Mouse (Mus musculus) heart, embryonic 14.5 days (tissue): ENCODE results near the gene Npepps. TPM values are rescaled to one million over a fixed set of nuclear protein-coding genes. Genes with fewer than 3 reads are reported as not detected.

ENCODE experiments used
- ATAC-seq: fragments of 200-750 bp; cut with Nextera tagmentation; 2 replicates; pipeline ENCODE4 v1.8.0; 2017; ENCODE audit warnings: low read depth, moderate TSS enrichment; ENCODE audit not compliant: insufficient number of reproducible peaks, insufficient read depth, low FRiP score
- H3K27ac ChIP-seq, 2 experiments: fragments of 200-500 bp in 1 of 2; fragments of 300-500 bp in 1 of 2; sonication (generic) in 1 of 2; replicated peaks in 1 of 2; 2 replicates each; pipeline ENCODE4 v1.5.1; 2012 to 2014; ENCODE audit warnings: low read depth in 2 of 2, low read length in 2 of 2, control low read depth in 1 of 2, mild to moderate bottlenecking in 1 of 2, mixed read lengths in 1 of 2; ENCODE audit not compliant: control insufficient read depth in 1 of 2, insufficient read depth in 1 of 2
- H3K27me3 ChIP-seq: fragments of 300-500 bp; sonication (generic); 2 replicates; pipeline ENCODE4 v1.6.1; 2014; ENCODE audit warnings: mild to moderate bottlenecking, low read length, control low read depth; ENCODE audit not compliant: control insufficient read depth, insufficient read depth
- H3K36me3 ChIP-seq: fragments of 300-500 bp; sonication (generic); 2 replicates; pipeline ENCODE4 v1.6.1; 2014; ENCODE audit warnings: mild to moderate bottlenecking, control low read depth, low read length, mixed read lengths; ENCODE audit not compliant: control insufficient read depth, insufficient read depth
- H3K4me1 ChIP-seq, 2 experiments: fragments of 200-500 bp in 1 of 2; fragments of 300-500 bp in 1 of 2; sonication (generic) in 1 of 2; 2 replicates each; pipeline ENCODE4 v1.6.1; 2012 to 2014; ENCODE audit warnings: low read length in 2 of 2, control low read depth in 1 of 2, mixed read lengths in 1 of 2; ENCODE audit not compliant: control insufficient read depth in 2 of 2, insufficient read depth in 2 of 2
- H3K4me2 ChIP-seq: fragments of 300-500 bp; sonication (generic); 2 replicates; pipeline ENCODE4 v1.6.1; 2014; ENCODE audit warnings: mild to moderate bottlenecking, low read length
- H3K4me3 ChIP-seq, 2 experiments: fragments of 200-500 bp in 1 of 2; fragments of 300-500 bp in 1 of 2; sonication (generic) in 1 of 2; 2 replicates each; pipeline ENCODE4 v1.5.1; 2012 to 2014; ENCODE audit warnings: low read length in 2 of 2, mild to moderate bottlenecking in 2 of 2, control low read depth in 1 of 2, low read depth in 1 of 2, moderate library complexity in 1 of 2; ENCODE audit not compliant: control insufficient read depth in 1 of 2, insufficient read depth in 1 of 2
- H3K9ac ChIP-seq: fragments of 300-500 bp; sonication (generic); 2 replicates; pipeline ENCODE4 v1.6.1; 2014; ENCODE audit warnings: mild to moderate bottlenecking, low read length
- H3K9me3 ChIP-seq: fragments of 300-500 bp; sonication (generic); 2 replicates; pipeline ENCODE4 v1.6.1; 2016; ENCODE audit warnings: low read length, control low read depth; ENCODE audit not compliant: control insufficient read depth
- WGBS: fragments of 180-500 bp; shearing (Covaris S2); extraction: QIAGEN DNeasy Blood & Tissue Kit; methylation state at CpG from one replicate; pipeline ENCODE4 v1.1.7; 2014; 5-methylcytosine and 5-hydroxymethylcytosine counted together
- polyA plus RNA-seq: library from polyadenylated mRNA; unstranded; fragments of >200 nt; fragmentation: Nextera tagmentation; extraction: Ambion mirVana; gene quantifications from 2 replicates; pipeline ENCODE4 v1.2.1, GENCODE M21; 2014

Gene Npepps
- polyA plus RNA-seq, 1 experiment from 2014 or later = 86.9 TPM

DNA sequence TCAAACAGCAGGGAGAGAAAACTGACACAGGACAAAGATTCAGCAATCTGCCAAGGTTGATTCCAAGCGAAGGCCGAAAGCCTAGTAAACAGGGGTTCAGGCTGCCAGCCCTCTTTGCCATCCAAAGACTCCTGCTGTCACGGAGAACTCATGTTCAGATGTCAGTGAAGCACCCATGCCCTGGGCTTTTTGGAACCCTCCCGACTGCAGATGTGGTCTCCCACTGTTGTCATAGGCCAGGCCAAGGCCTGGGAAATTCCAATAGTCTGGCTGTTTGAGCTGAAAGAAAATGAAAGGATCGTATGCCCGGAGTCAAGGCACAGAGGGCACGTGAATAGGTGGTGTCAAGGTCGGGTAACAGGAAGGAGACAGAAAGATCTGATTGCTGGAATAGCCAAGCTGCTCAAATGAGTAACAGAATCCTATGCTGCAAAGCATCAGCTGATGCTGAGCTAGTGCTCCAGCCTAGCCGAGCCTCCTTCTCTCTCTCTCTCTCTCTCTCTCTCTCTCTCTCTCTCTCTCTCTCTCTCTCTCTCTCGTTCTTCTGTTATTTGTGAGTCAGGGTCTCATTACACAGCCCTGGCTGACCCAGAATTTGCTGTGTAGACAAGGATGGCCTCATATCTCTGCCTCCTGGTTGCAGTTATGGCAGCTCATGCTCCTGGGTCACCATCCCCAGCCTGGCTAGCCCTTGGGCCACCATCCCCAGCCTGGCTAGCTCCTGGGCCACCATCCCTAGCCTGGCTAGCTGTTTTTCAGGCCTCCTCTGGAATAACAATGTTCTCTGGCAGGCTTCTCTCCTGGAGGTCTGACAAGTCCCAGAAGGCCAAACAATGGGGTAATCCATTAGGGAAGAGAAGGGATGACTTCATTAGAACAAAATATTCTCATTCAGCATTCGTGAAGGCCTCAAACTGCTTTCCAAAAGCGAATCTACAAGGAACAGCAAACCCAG is 9.1 kb upstream of the Npepps start:
- Histone ChIP-seq H3K36me3 (no peaks in the 10 kb centered on the region), H3K4me3 (no peak overlapping the region), H3K27me3 (no peaks in the 10 kb centered on the region), H3K4me1 (peaks cover 6 to 12% of the 10 kb centered on the region in 2 experiments), H3K27ac (no peak overlapping the region), H3K9ac (no peak overlapping the region; the same call in 1 of the 2 replicates), H3K9me3 (no peaks in the 10 kb centered on the region), H3K4me2 (no peak overlapping the region)
- ATAC-seq = no peak
- WGBS = 54% methylated on average over 12 of the region's 12 CpGs

DNA sequence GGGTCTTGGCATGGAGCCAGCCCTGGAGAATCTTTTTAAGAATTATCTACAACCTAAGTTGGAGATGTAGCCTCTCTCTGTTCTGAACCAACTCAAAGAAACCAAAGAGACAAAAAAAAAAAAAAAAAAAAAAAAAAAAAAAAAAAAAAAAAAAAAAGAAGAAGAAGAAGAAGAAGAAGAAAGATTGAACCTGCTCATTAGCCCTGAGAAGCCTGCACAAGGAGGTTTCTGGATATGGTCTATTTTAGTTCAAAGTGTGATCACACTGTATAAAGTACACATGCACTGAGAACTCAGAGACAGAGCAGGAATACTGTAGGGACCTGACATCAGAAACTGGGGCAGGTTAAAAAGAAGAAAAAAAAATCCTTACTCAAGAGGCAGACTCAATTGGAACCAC is 7.2 kb upstream of the Npepps start:
- Histone ChIP-seq H3K36me3 (no peaks in the 10 kb centered on the region), H3K4me1 (peaks cover 6 to 12% of the 10 kb centered on the region in 2 experiments), H3K27ac (no peak overlapping the region), H3K9me3 (no peaks in the 10 kb centered on the region), H3K27me3 (no peaks in the 10 kb centered on the region), H3K4me2 (no peak overlapping the region), H3K4me3 (no peak overlapping the region), H3K9ac (no peak overlapping the region)
- ATAC-seq = no peak

DNA sequence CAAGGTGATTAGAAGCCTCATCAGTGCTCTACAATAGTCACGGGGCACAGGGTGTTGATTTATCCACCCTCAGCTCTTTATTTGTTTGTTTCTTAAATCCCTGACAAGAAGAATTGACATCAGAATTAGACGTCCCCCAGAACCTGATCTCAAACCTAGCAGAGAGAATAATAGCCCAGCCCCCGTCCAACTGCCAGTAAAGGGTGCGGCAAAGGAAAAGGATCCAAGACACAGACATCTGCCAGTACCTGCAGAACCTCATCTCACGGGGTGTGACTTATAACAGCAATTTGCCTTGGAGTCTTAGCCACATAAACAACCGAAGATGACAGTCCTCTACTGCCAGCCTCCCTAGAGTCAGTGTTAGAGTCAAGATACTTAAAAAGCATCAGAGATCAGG is 6.5 kb upstream of the Npepps start:
- ATAC-seq = no peak
- H3K9ac ChIP-seq = no peak overlapping the region
- no peaks in the 10 kb centered on the region for H3K36me3 ChIP-seq
- WGBS = 59% methylated on average over 6 of the region's 6 CpGs
- no peak overlapping the region for H3K4me3 ChIP-seq
- peaks cover 6 to 12% of the 10 kb centered on the region in 2 experiments for H3K4me1 ChIP-seq
- H3K27me3 ChIP-seq = no peaks in the 10 kb centered on the region
- H3K9me3 ChIP-seq = no peaks in the 10 kb centered on the region
- no peak overlapping the region for H3K4me2 ChIP-seq
- H3K27ac ChIP-seq = no peak overlapping the region

DNA sequence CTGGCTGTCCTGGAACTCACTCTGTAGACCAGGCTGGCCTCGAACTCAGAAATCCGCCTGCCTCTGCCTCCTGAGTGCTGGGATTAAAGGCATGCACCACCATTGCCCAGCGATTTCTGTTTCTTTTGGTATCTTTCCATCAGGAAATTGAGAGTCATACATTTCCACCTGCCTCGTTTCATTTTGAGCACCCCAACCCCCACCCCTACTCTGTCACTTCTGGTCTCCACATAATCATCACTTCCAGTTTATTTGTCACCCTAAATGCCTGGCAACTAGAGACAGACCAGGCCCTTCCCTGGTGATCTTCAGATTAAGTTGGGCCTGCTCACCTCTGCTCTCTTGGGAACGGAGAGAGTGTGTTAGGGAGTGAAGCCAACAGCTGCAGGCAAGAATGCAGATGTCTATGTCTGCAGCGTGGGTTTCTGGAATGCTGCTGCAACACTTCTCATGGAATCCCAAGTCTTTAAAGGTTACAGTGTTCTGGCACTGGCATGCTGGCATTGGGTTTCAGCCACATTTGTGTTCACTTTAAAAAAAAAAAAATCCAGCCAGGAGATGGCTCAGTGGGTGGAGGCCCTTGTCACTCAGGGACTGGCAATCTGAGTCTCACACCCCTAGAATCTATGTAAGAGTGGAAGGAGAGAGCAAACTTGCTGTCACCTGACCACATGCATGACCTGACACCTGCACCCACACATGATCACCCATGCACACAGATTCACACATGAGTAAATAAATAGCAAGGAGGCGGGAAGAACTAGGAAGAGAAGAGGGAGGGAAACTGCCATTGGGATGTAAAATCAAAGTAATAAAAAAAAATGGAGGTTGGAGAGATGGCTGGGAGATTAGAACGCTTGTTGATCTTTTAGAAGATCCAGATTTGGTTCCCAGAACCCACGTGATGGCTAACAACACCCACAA is 5.7 kb upstream of the Npepps start:
- Histone ChIP-seq H3K4me1 (peaks cover 6 to 12% of the 10 kb centered on the region in 2 experiments), H3K27ac (peak overlapping the region; percentile 46 to 49; a peak in 3 of 4 replicates), H3K9me3 (no peaks in the 10 kb centered on the region), H3K4me3 (no peak overlapping the region), H3K4me2 (no peak overlapping the region), H3K27me3 (no peaks in the 10 kb centered on the region), H3K9ac (no peak overlapping the region), H3K36me3 (no peaks in the 10 kb centered on the region)
- 54% methylated on average over 8 of the region's 9 CpGs for WGBS
- ATAC-seq = peak; percentile 50; the same call in 1 of the 2 replicates

DNA sequence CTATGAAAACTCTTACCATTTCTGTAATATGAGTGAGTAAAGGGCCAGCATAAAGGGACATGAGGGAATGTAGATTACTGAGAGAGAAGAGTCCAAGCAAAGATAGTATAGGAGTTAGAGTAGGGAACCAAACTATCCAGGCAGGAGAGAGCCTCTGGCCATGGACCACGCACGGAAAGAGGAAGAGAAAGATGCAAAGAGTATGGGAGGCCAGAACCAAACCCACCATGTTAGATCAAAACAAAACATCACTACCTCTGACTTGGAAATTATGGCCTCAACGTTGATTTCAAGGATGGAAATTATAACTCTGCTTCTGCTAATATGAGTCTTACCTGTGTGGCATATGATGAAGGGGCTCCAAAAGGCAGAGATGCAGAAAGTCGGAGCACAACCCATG is 4.4 kb upstream of the Npepps start:
- Histone ChIP-seq H3K4me3 (no peak overlapping the region), H3K4me2 (no peak overlapping the region), H3K27ac (no peak overlapping the region), H3K9ac (no peak overlapping the region), H3K36me3 (no peaks in the 10 kb centered on the region), H3K27me3 (no peaks in the 10 kb centered on the region), H3K4me1 (peaks cover 6 to 12% of the 10 kb centered on the region in 2 experiments), H3K9me3 (no peaks in the 10 kb centered on the region)
- WGBS = 76% methylated on average over 4 of the region's 4 CpGs
- no peak for ATAC-seq

DNA sequence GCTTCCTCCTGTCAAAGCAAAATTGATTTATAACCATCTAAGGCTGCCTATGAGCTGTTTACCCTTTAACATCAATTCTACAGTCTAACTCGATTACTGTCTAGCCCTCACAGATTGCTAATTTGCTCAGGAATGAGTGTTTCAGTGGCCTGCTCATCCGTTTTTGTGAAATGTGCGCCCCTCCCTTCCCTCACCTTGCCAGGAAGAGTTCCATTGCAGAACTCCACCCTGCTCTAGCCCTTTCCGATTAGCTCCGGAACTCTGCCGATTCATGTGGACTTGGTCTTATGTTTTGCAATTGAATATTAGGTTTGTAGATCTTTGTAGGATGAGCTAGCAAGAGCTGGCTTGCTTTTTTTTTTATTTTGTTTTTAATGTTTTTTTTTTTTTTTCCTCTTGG is 1.7 kb upstream of the Npepps start:
- Histone ChIP-seq H3K27ac (no peak overlapping the region), H3K27me3 (no peaks in the 10 kb centered on the region), H3K36me3 (no peaks in the 10 kb centered on the region), H3K4me3 (no peak overlapping the region), H3K4me1 (peaks cover 6 to 24% of the 10 kb centered on the region in 2 experiments), H3K9ac (no peak overlapping the region), H3K9me3 (no peaks in the 10 kb centered on the region), H3K4me2 (no peak overlapping the region)
- 80% methylated on average over 6 of the region's 6 CpGs for WGBS
- ATAC-seq = no peak

- WGBS = 1% methylated on average over 53 of the region's 64 CpGs
- peak overlapping the region; percentile 76 to 93 for H3K4me3 ChIP-seq
- H3K36me3 ChIP-seq = no peaks in the 10 kb centered on the region
- peaks cover 3 to 25% of the 10 kb centered on the region in 2 experiments; a peak in 3 of 4 replicates for H3K4me1 ChIP-seq
- no peaks in the 10 kb centered on the region for H3K9me3 ChIP-seq
- no peaks in the 10 kb centered on the region for H3K27me3 ChIP-seq
- peak; percentile 84 for ATAC-seq
- H3K4me2 ChIP-seq = peak overlapping the region; percentile 86
- H3K27ac ChIP-seq = peak overlapping the region; percentile 84 to 98
- peak overlapping the region; percentile 98 for H3K9ac ChIP-seq
These were observed 828 bp downstream of the Npepps start for GRCm38 (mm10) chr11:97279405-97280215.
